Mouse (Mus musculus) ES-E14 (cell line): ENCODE measurements at regions not wholly inside any gene's neighbourhood (a gene's known extent, or its start where the extent isn't known, plus 50 kb on each side); places are given as distances from the start of the nearest gene placed in this dataset.

Source experiments
- DNase-seq: peaks from one replicate; pipeline ENCODE4 v3.0.0-alpha.2; 2013; ENCODE audit warnings: low read depth, low spot score
- H3K27ac ChIP-seq: 2 replicates; pipeline ENCODE4 v1.5.1; 2012; ENCODE audit warnings: low read depth, mild to moderate bottlenecking, low read length, moderate library complexity, mixed read lengths; ENCODE audit not compliant: poor library complexity, insufficient read depth, severe bottlenecking
- H3K36me3 ChIP-seq: 2 replicates; pipeline ENCODE4 v1.6.1; 2012; ENCODE audit warnings: mild to moderate bottlenecking, low read length, moderate library complexity, mixed read lengths; ENCODE audit not compliant: control insufficient read depth, poor library complexity, insufficient read depth, severe bottlenecking
- H3K4me1 ChIP-seq, 2 experiments: fragments of 150-350 bp in 1 of 2; sonication (generic) in 1 of 2; 2 replicates each; pipeline ENCODE4 v1.6.1; 2012; ENCODE audit warnings: low read length in 2 of 2, mild to moderate bottlenecking in 1 of 2, mixed read lengths in 1 of 2; ENCODE audit not compliant: control insufficient read depth in 2 of 2, insufficient read depth in 2 of 2, poor library complexity in 1 of 2
- H3K4me3 ChIP-seq, 2 experiments: fragments of 150-350 bp in 1 of 2; sonication (generic) in 1 of 2; 2 replicates each; pipeline ENCODE4 v1.5.1; 2012; ENCODE audit warnings: low read length in 2 of 2, low read depth in 1 of 2, mild to moderate bottlenecking in 1 of 2, mixed read lengths in 1 of 2; ENCODE audit not compliant: insufficient read depth in 1 of 2, poor library complexity in 1 of 2, severe bottlenecking in 1 of 2
- H3K9ac ChIP-seq: 2 replicates; pipeline ENCODE4 v1.6.1; 2012; ENCODE audit warnings: low read depth, mild to moderate bottlenecking, low read length, mixed read lengths; ENCODE audit not compliant: poor library complexity, insufficient read depth, severe bottlenecking
- H3K9me3 ChIP-seq: fragments of 150-350 bp; sonication (generic); 2 replicates; pipeline ENCODE4 v1.6.1; 2012; ENCODE audit warnings: low read depth, mild to moderate bottlenecking, low read length; ENCODE audit not compliant: control insufficient read depth, insufficient read depth
- CHD2 ChIP-seq: IDR thresholded peaks from 2 replicates; pipeline ENCODE4 v1.6.1; 2014; ENCODE audit warnings: mild to moderate bottlenecking, low read depth, low read length, inconsistent platforms
- HCFC1 ChIP-seq: IDR thresholded peaks from 2 replicates; pipeline ENCODE4 v1.6.1; 2012; ENCODE audit warnings: low read length, inconsistent platforms, borderline replicate concordance; ENCODE audit not compliant: insufficient read depth
- MAFK ChIP-seq: IDR thresholded peaks from 2 replicates; pipeline ENCODE4 v1.6.1; 2014; ENCODE audit warnings: mild to moderate bottlenecking, low read depth, low read length, inconsistent platforms; ENCODE audit not compliant: insufficient read depth
- ZC3H11A ChIP-seq: IDR thresholded peaks from 2 replicates; pipeline ENCODE4 v1.6.1; 2012; ENCODE audit warnings: low read depth, mild to moderate bottlenecking, inconsistent platforms, low read length, borderline replicate concordance
- ZNF384 ChIP-seq: IDR thresholded peaks from 2 replicates; pipeline ENCODE4 v1.6.1; 2012; ENCODE audit warnings: low read depth, low read length, inconsistent platforms
- in situ Hi-C, 2 experiments: fragments of 600-800 bp; cut with MboI; formaldehyde crosslinking; loops; one replicate each; pipeline ENCODE4 v1.15.1; 2025; ENCODE audit warnings: low sequenced_read_pairs in 2 of 2, inconsistent platforms in 1 of 2; ENCODE audit not compliant: unreplicated experiment in 2 of 2

- Histone ChIP-seq H3K36me3 (no peaks in the 10 kb centered on the region), H3K4me1 (no peaks in the 10 kb centered on the region), H3K9ac (no peak overlapping the region), H3K9me3 (no peaks in the 10 kb centered on the region), H3K27ac (no peak overlapping the region), H3K4me3 (no peak overlapping the region)
- TF ChIP-seq ZNF384: no peak
- TF ChIP-seq MAFK: no peak
- TF ChIP-seq ZC3H11A: no peak
- TF ChIP-seq HCFC1: no peak
- no peak for TF ChIP-seq CHD2
- in situ Hi-C loops: no loop called here
- DNase-seq: no peak
Observed at GRCm38 (mm10) chr8:6780983-6781382, 1675.8 kb upstream of the Slc10a2 start.

- Histone ChIP-seq H3K27ac (no peak overlapping the region), H3K4me3 (no peak overlapping the region), H3K36me3 (no peaks in the 10 kb centered on the region), H3K9me3 (no peaks in the 10 kb centered on the region), H3K9ac (no peak overlapping the region), H3K4me1 (no peaks in the 10 kb centered on the region)
- DNase-seq: no peak
- in situ Hi-C loops: no loop called here
- TF ChIP-seq CHD2: no peak
- no peak for TF ChIP-seq MAFK
- TF ChIP-seq ZC3H11A: no peak
- TF ChIP-seq ZNF384: no peak
- TF ChIP-seq HCFC1: no peak
Observed at GRCm38 (mm10) chr8:6775103-6775502, 1670.0 kb upstream of the Slc10a2 start.

- no peak overlapping the region for H3K9ac ChIP-seq
- H3K4me3 ChIP-seq: no peak overlapping the region
- no peak overlapping the region for H3K27ac ChIP-seq
- peaks cover 3% of the 10 kb centered on the region for H3K9me3 ChIP-seq
- no peak for TF ChIP-seq CHD2
- no peak for TF ChIP-seq ZNF384
- TF ChIP-seq ZC3H11A: no peak
- no peak for TF ChIP-seq MAFK
- TF ChIP-seq HCFC1: no peak
- in situ Hi-C loops: no loop called here
- no peaks in the 10 kb centered on the region for H3K36me3 ChIP-seq
- H3K4me1 ChIP-seq: no peaks in the 10 kb centered on the region
- no peak for DNase-seq
Observed at GRCm38 (mm10) chr8:6729571-6729970, 1624.4 kb upstream of the Slc10a2 start.

- TF ChIP-seq ZNF384 (no peak), ZC3H11A (no peak), MAFK (no peak), HCFC1 (no peak), CHD2 (no peak)
- Histone ChIP-seq H3K4me1 (no peaks in the 10 kb centered on the region), H3K36me3 (no peaks in the 10 kb centered on the region), H3K27ac (no peak overlapping the region), H3K4me3 (no peak overlapping the region), H3K9ac (no peak overlapping the region), H3K9me3 (no peaks in the 10 kb centered on the region; the same call in 1 of the 2 replicates)
- no peak for DNase-seq
- in situ Hi-C loops: no loop called here
Observed at GRCm38 (mm10) chr8:6708886-6709449, 1603.8 kb upstream of the Slc10a2 start.

- Histone ChIP-seq H3K4me1 (no peaks in the 10 kb centered on the region), H3K27ac (no peak overlapping the region), H3K4me3 (no peak overlapping the region), H3K9ac (no peak overlapping the region), H3K9me3 (no peaks in the 10 kb centered on the region), H3K36me3 (no peaks in the 10 kb centered on the region)
- TF ChIP-seq ZC3H11A (no peak), HCFC1 (no peak), MAFK (no peak), ZNF384 (no peak), CHD2 (no peak)
- in situ Hi-C loops: no loop called here
- DNase-seq: no peak
Observed at GRCm38 (mm10) chr8:6688595-6688994, 1583.4 kb upstream of the Slc10a2 start.
